Mouse (Mus musculus): ENCODE measurements around the gene Dtx3.
"Not testable (repeated sequence)": the region's sequence is repeated elsewhere in the genome, so short reads cannot be mapped to it uniquely, and the experiment has no call there.

Dtx3 gene

GRCm38 (mm10) chr10:127203106-127203505 lies 7.6 kb upstream of the Dtx3 start:
- DNase-seq: no peak

- no peak for DNase-seq
These were observed 4.8 kb upstream of the Dtx3 start for GRCm38 (mm10) chr10:127200279-127200678.

- no peak for DNase-seq
These were observed 3.9 kb upstream of the Dtx3 start for GRCm38 (mm10) chr10:127199474-127199873.

GRCm38 (mm10) chr10:127199068-127199467 lies 3.5 kb upstream of the Dtx3 start:
- DNase-seq: no peak

- DNase-seq: no peak
These were observed 3.0 kb upstream of the Dtx3 start for GRCm38 (mm10) chr10:127198492-127198891.

GRCm38 (mm10) chr10:127197505-127198110 lies 2.1 kb upstream of the Dtx3 start:
- DNase-seq: no peak

- DNase-seq: no peak
These were observed 1.6 kb upstream of the Dtx3 start for GRCm38 (mm10) chr10:127197104-127197503.

- DNase-seq: no peak
These were observed 864 bp upstream of the Dtx3 start for GRCm38 (mm10) chr10:127196392-127196791.

- DNase-seq: no peak
These were observed 850 bp downstream of the Dtx3 start for GRCm38 (mm10) chr10:127194428-127195327.

- DNase-seq: no peak
These were observed 2.5 kb downstream of the Dtx3 start for GRCm38 (mm10) chr10:127193011-127193410.

- not testable (repeated sequence) for DNase-seq
These were observed 3.5 kb downstream of the Dtx3 start for GRCm38 (mm10) chr10:127192057-127192328.

- no peak for DNase-seq
These were observed 4.1 kb downstream of the Dtx3 start for GRCm38 (mm10) chr10:127191191-127192056.

- DNase-seq: no peak
These were observed 4.9 kb downstream of the Dtx3 start for GRCm38 (mm10) chr10:127190398-127191190.

- no peak for DNase-seq
These were observed 5.7 kb downstream of the Dtx3 start, which contains the start of gene Arhgef25 for GRCm38 (mm10) chr10:127189651-127190381. TSS of gene Arhgef25 (minus strand) at chr10:127190083.

- no peak for DNase-seq
These were observed 6.3 kb downstream of the Dtx3 start for GRCm38 (mm10) chr10:127189116-127189650.

- DNase-seq: peak; percentile 55
These were observed 6.9 kb downstream of the Dtx3 start for GRCm38 (mm10) chr10:127188465-127189115.

- no peak for DNase-seq
These were observed 7.5 kb downstream of the Dtx3 start for GRCm38 (mm10) chr10:127188079-127188453.

- DNase-seq: peak; percentile 56
These were observed 8.0 kb downstream of the Dtx3 start for GRCm38 (mm10) chr10:127187371-127188078.

GRCm38 (mm10) chr10:127186451-127186850 lies 9.1 kb downstream of the Dtx3 start:
- no peak for DNase-seq

GRCm38 (mm10) chr10:127185506-127185905 lies 10.0 kb downstream of the Dtx3 start:
- no peak for DNase-seq
